In the genomic region with DNA sequence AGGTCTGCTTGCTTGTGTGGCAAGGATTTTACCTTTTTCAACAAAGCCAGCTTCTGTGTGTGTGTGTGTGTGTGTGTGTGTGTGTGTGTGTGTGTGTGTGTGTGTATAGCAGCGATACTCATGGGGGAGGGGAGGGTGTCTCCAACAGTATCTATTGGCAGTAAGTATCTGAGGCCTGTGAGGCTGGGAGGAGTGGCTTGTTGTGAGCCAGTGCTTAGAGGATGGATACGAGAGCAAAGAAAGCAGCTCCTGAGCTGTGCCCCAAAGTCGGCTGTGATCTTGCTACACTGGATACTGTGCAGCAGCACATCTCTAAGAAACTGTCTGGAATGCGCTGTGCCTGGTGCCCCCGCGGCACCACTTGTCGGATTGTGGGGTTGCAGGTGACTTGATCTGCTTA, we compare ENCODE assay signal across 33 mouse cellular contexts. TPM values are rescaled to one million over a fixed set of nuclear protein-coding genes. Genes with fewer than 3 reads are reported as not detected.
"Had no signal": no experiment of that assay in that cellular context is flagged by ENCODE, and none has a peak within 500 bp of the region (broad histone marks: within the 10 kb centered on the region; RNA-seq: fewer than 3 reads in every experiment).

No protein-coding gene starts in this region.

- H3K9me3 ChIP-seq: limb, embryonic 10.5 days; limb, embryonic 13.5 days; liver, embryonic 12.5 days; liver, embryonic 15.5 days; lung, embryonic 15.5 days; midbrain, embryonic 10.5 days; midbrain, embryonic 13.5 days; neural tube, embryonic 13.5 days; stomach, embryonic 15.5 days had no signal

- H3K9ac ChIP-seq: limb, embryonic 13.5 days; liver, embryonic 12.5 days; liver, embryonic 15.5 days; lung, embryonic 15.5 days; midbrain, embryonic 13.5 days; neural tube, embryonic 13.5 days; stomach, embryonic 15.5 days had no signal

- H3K4me2 ChIP-seq: limb, embryonic 13.5 days; liver, embryonic 12.5 days; liver, embryonic 15.5 days; lung, embryonic 15.5 days; midbrain, embryonic 13.5 days; neural tube, embryonic 13.5 days; stomach, embryonic 15.5 days had no signal

- H3K36me3 ChIP-seq: limb, embryonic 10.5 days; limb, embryonic 13.5 days; liver, embryonic 12.5 days; liver, embryonic 15.5 days; lung, embryonic 15.5 days; midbrain, embryonic 10.5 days; midbrain, embryonic 13.5 days; neural tube, embryonic 13.5 days; stomach, embryonic 15.5 days had no signal

- DNase-seq: kidney, adult 2 months; kidney, postnatal 25 days; layer of hippocampus, adult 9-11 months; liver; lung, adult 18-20 months; lung, postnatal 10 days; lung, postnatal 36 days; right cerebral cortex, postnatal 14 days; right cerebral cortex, postnatal 4 days; thymus, postnatal 25 days had no signal

- H3K4me1 ChIP-seq: limb, embryonic 10.5 days; limb, embryonic 13.5 days; liver, embryonic 12.5 days; liver, embryonic 15.5 days; lung, embryonic 15.5 days; midbrain, embryonic 13.5 days; neural tube, embryonic 13.5 days; stomach, embryonic 15.5 days had no signal

- H3K27me3 ChIP-seq: limb, embryonic 13.5 days; liver, embryonic 15.5 days; midbrain, embryonic 13.5 days; neural tube, embryonic 13.5 days; stomach, embryonic 15.5 days had no signal

- H3K27ac ChIP-seq: kidney, postnatal 0 days; layer of hippocampus, adult 2 months; limb, embryonic 10.5 days; limb, embryonic 13.5 days; liver, embryonic 12.5 days; liver, embryonic 15.5 days; lung, embryonic 15.5 days; midbrain, embryonic 10.5 days; midbrain, embryonic 13.5 days; neural tube, embryonic 13.5 days; stomach, embryonic 15.5 days had no signal

- ATAC-seq: liver, embryonic 12.5 days; midbrain, embryonic 13.5 days; midbrain, embryonic 16.5 days had no signal

- H3K4me3 ChIP-seq: layer of hippocampus, adult 2 months; limb, embryonic 10.5 days; limb, embryonic 13.5 days; liver, embryonic 12.5 days; liver, embryonic 15.5 days; lung, embryonic 15.5 days; megakaryocyte, embryonic 14.5 days; midbrain, embryonic 10.5 days; midbrain, embryonic 13.5 days; myocyte; neural tube, embryonic 13.5 days; stomach, embryonic 15.5 days had no signal

RNA-seq across cellular contexts. Expression of a gene that starts 10.3 kb away (rescaled TPM):
- total RNA-seq: monocyte, adult 5-6 weeks; neutrophil, adult 5-6 weeks had no signal

RNA-seq across cellular contexts. Expression of a gene that starts 31.5 kb away (rescaled TPM):
- total RNA-seq: layer of hippocampus, adult 2 months; layer of hippocampus, postnatal 25 days; left cerebral cortex, adult 18-20 months; left cerebral cortex, postnatal 25 days; monocyte, adult 5-6 weeks; neutrophil, adult 5-6 weeks had no signal
- polyA plus RNA-seq: kidney, adult 2 months; kidney, embryonic 14.5 days; kidney, postnatal 0 days; large intestine, adult 2 months; limb, embryonic 10.5 days; limb, embryonic 13.5 days; liver, embryonic 12.5 days; liver, embryonic 15.5 days; lung, embryonic 15.5 days; midbrain, embryonic 10.5 days; midbrain, embryonic 13.5 days; midbrain, embryonic 16.5 days; myocyte; neural tube, embryonic 13.5 days; stomach, embryonic 15.5 days; testis, adult 2 months; thymus, postnatal 0 days had no signal

RNA-seq across cellular contexts. Expression of a gene that starts 38.1 kb away (rescaled TPM):
- total RNA-seq: monocyte, adult 5-6 weeks had no signal

RNA-seq across cellular contexts. Expression of a gene that starts 53.2 kb away (rescaled TPM):
- total RNA-seq: layer of hippocampus, adult 2 months; layer of hippocampus, postnatal 25 days; left cerebral cortex, adult 18-20 months; left cerebral cortex, postnatal 25 days; monocyte, adult 5-6 weeks had no signal
- polyA plus RNA-seq: kidney, embryonic 14.5 days; kidney, postnatal 0 days; limb, embryonic 10.5 days; limb, embryonic 13.5 days; liver, embryonic 12.5 days; liver, embryonic 15.5 days; lung, embryonic 15.5 days; midbrain, embryonic 10.5 days; midbrain, embryonic 13.5 days; midbrain, embryonic 16.5 days; myocyte; neural tube, embryonic 13.5 days; stomach, embryonic 15.5 days; testis, adult 2 months had no signal
